Mouse (Mus musculus): ENCODE data around the gene Sh3bgrl3. TPM values are rescaled to one million over a fixed set of nuclear protein-coding genes. Genes with fewer than 3 reads are reported as not detected.
A peak's percentile ranks its signal among the peaks of the same experiment; 100 is the strongest.

Gene Sh3bgrl3
- polyA plus RNA-seq, 1 experiment from 2014 or later, result 397 TPM

DNA sequence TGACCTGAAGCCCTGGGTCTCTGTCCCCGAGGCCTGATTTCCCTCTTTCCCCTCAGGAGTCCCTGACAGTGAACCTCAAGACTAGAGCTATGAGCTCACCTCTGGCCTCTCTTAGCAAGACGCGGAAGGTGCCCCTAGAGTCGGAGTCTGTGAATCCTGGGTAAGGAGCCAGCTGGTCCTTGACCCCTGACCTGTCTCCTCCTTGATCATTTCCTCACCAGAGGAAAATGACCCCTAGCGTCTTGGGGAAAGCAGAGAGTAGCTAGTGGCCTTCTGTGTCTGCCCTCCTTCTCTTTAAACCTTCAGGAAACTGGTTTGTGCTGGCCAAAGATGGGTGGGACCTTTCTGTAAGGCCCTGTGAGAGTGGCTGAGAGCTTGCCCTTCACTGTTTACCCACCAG, 20.4 kb downstream of the Sh3bgrl3 start:
- Histone ChIP-seq H3K4me1 (ENCODE audit: control insufficient read depth, insufficient read depth, low read length) (peaks cover 1% of the 10 kb centered on the region), H3K27me3 (ENCODE audit: control insufficient read depth, insufficient read depth, low read length) (no peaks in the 10 kb centered on the region), H3K4me2 (ENCODE audit: low read depth, low read length) (no peak overlapping the region), H3K36me3 (ENCODE audit: control insufficient read depth, insufficient read depth, low read length) (no peaks in the 10 kb centered on the region), H3K4me3 (replicated peaks; ENCODE audit: low read length) (no peak overlapping the region), H3K9ac (ENCODE audit: low read length) (no peak overlapping the region), H3K9me3 (replicated peaks; ENCODE audit: control insufficient read depth, low read length) (no peaks in the 10 kb centered on the region), H3K27ac (ENCODE audit: low read length) (no peak overlapping the region)
- no peak for ATAC-seq (ENCODE audit: insufficient read depth, low FRiP score)
- WGBS, result 33% methylated on average over 5 of the region's 5 CpGs

DNA sequence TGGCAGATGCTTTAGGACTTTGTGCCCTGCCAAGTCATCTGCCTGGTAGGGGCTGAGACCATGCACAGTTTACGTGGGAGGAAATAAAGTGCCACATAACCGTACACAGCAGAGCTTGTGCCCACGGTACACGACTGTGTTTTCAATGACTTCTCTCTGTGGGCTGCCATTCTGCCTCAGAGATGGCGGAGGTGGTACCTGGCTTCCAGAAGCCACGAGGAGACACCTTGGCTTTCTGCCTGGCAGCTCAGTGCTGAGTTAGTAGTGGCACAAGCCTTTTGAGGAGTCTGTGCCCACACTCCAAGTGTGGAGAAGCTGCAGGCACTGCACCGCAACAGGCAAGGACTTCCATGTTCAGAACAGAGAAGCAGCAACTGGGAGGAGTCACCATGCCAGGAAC, 20.9 kb downstream of the Sh3bgrl3 start:
- Histone ChIP-seq H3K27me3 (ENCODE audit: control insufficient read depth, insufficient read depth, low read length) (no peaks in the 10 kb centered on the region), H3K36me3 (ENCODE audit: control insufficient read depth, insufficient read depth, low read length) (no peaks in the 10 kb centered on the region), H3K4me1 (ENCODE audit: control insufficient read depth, insufficient read depth, low read length) (peaks cover 4% of the 10 kb centered on the region; the same call in 1 of the 2 replicates), H3K9ac (ENCODE audit: low read length) (no peak overlapping the region; the same call in 1 of the 2 replicates), H3K27ac (ENCODE audit: low read length) (no peak overlapping the region), H3K4me2 (ENCODE audit: low read depth, low read length) (no peak overlapping the region), H3K4me3 (replicated peaks; ENCODE audit: low read length) (no peak overlapping the region), H3K9me3 (replicated peaks; ENCODE audit: control insufficient read depth, low read length) (no peaks in the 10 kb centered on the region)
- WGBS, result 85% methylated on average over 7 of the region's 7 CpGs
- ATAC-seq (ENCODE audit: insufficient read depth, low FRiP score), result no peak

DNA sequence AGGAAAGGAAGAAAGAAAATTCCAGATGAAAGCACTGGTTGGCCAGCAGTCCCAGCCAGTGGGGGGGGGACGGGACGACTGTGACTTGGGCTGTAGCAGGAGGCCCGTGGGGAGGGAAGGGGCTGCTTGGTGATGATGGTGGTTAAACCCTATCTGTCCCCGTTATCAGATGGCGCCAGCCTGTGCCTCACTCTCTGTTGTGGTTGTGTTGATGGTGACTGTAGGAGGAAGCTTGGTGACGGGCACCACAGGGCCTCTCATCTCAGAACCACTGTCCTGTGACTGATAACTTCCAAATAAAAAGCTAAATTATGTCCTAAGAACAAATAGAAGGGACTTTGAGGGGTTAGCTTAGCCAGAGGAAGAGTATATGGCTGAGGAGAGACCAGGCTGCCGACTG, 22.5 kb downstream of the Sh3bgrl3 start:
- 71% methylated on average over 7 of the region's 7 CpGs for WGBS
- Histone ChIP-seq H3K4me2 (ENCODE audit: low read depth, low read length) (no peak overlapping the region), H3K4me1 (ENCODE audit: control insufficient read depth, insufficient read depth, low read length) (peaks cover 4% of the 10 kb centered on the region; the same call in 1 of the 2 replicates), H3K9me3 (replicated peaks; ENCODE audit: control insufficient read depth, low read length) (no peaks in the 10 kb centered on the region), H3K36me3 (ENCODE audit: control insufficient read depth, insufficient read depth, low read length) (no peaks in the 10 kb centered on the region), H3K27ac (ENCODE audit: low read length) (no peak overlapping the region), H3K9ac (ENCODE audit: low read length) (no peak overlapping the region), H3K27me3 (ENCODE audit: control insufficient read depth, insufficient read depth, low read length) (no peaks in the 10 kb centered on the region), H3K4me3 (replicated peaks; ENCODE audit: low read length) (no peak overlapping the region)
- no peak for ATAC-seq (ENCODE audit: insufficient read depth, low FRiP score)

DNA sequence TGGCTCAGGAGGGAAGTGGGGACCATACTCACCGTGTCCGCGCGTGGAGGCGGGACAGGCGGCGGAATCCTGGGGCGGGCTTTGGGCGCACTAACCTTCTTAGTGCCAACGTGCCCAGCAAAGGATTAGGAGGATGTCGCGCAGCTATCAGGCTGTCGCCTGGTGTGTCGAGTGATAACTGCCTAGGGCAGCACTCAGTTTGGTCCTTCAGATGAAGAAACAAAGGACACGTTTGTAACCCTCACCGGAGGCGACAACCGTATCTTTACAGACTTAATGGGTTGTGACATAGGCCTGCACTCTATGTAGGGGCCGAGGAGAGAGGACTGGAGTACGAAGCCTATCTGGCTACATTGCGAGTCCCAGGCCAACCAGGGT, 25.9 kb downstream of the Sh3bgrl3 start:
- ATAC-seq (ENCODE audit: insufficient read depth, low FRiP score), result no peak; the same call in 1 of the 2 replicates

DNA sequence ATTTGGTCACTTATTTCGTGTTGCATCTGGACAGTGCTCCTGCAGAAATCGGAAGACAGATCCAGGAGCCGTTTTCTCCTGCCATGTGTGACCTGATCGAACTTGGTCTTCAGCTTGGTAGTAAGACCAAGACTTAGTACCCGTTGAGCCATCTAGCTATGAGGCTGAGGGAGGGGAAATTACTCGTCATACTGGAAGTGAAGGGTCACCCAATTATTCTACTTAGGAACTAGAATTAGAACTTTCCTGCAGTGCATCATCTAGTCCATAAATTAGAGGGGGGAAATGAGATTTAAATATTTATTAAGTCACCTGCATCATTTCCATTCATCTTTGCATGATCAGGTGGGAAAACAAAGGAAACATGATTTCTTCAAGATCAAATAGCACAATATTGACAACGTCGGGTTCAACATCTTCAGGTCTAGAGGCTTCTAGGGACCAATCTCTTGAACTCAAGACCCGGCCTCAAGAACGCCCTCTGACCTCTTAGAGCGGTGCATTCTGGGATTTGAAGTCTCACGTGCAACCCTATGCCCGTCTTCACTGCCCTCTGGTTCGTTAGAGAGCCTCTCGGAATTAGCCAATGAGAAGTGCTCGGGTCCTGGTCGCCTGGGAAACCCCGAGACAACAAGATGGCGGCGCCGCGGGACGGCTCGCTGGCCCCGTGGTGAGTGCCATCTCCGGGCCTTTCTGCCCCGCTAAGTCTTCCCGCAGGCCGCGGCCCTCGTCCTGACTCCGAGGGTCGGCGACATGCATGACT, 26.4 kb downstream of the Sh3bgrl3 start, which contains the start of gene Ubxn11:
Ubxn11 (plus strand) TSS at position 592 of the 763 bp plus-strand sequence.
- Histone ChIP-seq H3K4me3 (replicated peaks; ENCODE audit: low read length) (peak within 1 kb of the TSS; percentile 73), H3K27ac (ENCODE audit: low read length) (no peak within 1 kb of the TSS), H3K27me3 (ENCODE audit: control insufficient read depth, insufficient read depth, low read length) (no peaks in the 10 kb centered on the region), H3K36me3 (ENCODE audit: control insufficient read depth, insufficient read depth, low read length) (no peaks in the 10 kb centered on the region), H3K4me1 (ENCODE audit: control insufficient read depth, insufficient read depth, low read length) (peaks cover 4% of the 10 kb centered on the region; the same call in 1 of the 2 replicates), H3K9ac (ENCODE audit: low read length) (peak within 1 kb of the TSS; percentile 72), H3K4me2 (ENCODE audit: low read depth, low read length) (peak within 1 kb of the TSS; percentile 58), H3K9me3 (replicated peaks; ENCODE audit: control insufficient read depth, low read length) (no peaks in the 10 kb centered on the region)
- WGBS, result 17% methylated on average over 34 of the region's 34 CpGs
- ATAC-seq (ENCODE audit: insufficient read depth, low FRiP score), result peak; percentile 93

More for the DNA sequence above, 25.9 kb downstream of the Sh3bgrl3 start:
- H3K9ac ChIP-seq (ENCODE audit: low read length), result peak overlapping the region; percentile 72
- H3K9me3 ChIP-seq (replicated peaks; ENCODE audit: control insufficient read depth, low read length), result no peaks in the 10 kb centered on the region
- WGBS, result 5% methylated on average over 21 of the region's 21 CpGs
- H3K4me3 ChIP-seq (replicated peaks; ENCODE audit: low read length), result peak overlapping the region; percentile 73
- peak overlapping the region; percentile 58 for H3K4me2 ChIP-seq (ENCODE audit: low read depth, low read length)
- H3K27me3 ChIP-seq (ENCODE audit: control insufficient read depth, insufficient read depth, low read length), result no peaks in the 10 kb centered on the region
- peaks cover 4% of the 10 kb centered on the region; the same call in 1 of the 2 replicates for H3K4me1 ChIP-seq (ENCODE audit: control insufficient read depth, insufficient read depth, low read length)
- no peaks in the 10 kb centered on the region for H3K36me3 ChIP-seq (ENCODE audit: control insufficient read depth, insufficient read depth, low read length)
- H3K27ac ChIP-seq (ENCODE audit: low read length), result no peak overlapping the region

DNA sequence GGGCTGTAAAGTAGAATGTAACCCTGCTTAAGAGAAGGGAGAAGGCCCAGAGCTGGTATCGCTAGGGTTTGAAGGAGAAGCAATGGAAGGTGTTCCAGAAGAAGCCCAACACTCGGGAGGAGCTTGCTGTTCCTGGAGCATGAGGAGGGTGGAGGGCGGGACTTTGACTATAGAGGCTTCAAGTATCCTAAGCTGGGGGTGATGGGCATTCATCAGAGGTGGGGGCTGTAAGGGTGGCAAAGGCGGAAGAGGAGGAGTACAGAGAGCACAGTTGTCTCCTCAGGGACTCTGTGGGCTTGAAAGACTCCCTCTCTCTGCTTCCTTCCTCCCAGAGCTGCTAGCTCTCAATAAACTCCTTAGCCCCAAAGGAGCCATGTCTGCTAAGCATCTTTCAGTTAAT, 28.3 kb downstream of the Sh3bgrl3 start:
- Histone ChIP-seq H3K9me3 (replicated peaks; ENCODE audit: control insufficient read depth, low read length) (no peaks in the 10 kb centered on the region), H3K36me3 (ENCODE audit: control insufficient read depth, insufficient read depth, low read length) (no peaks in the 10 kb centered on the region), H3K4me3 (replicated peaks; ENCODE audit: low read length) (no peak overlapping the region), H3K27me3 (ENCODE audit: control insufficient read depth, insufficient read depth, low read length) (no peaks in the 10 kb centered on the region), H3K9ac (ENCODE audit: low read length) (no peak overlapping the region), H3K4me1 (ENCODE audit: control insufficient read depth, insufficient read depth, low read length) (peaks cover 4% of the 10 kb centered on the region; the same call in 1 of the 2 replicates), H3K27ac (ENCODE audit: low read length) (no peak overlapping the region), H3K4me2 (ENCODE audit: low read depth, low read length) (no peak overlapping the region)
- no peak for ATAC-seq (ENCODE audit: insufficient read depth, low FRiP score)
- 75% methylated on average over 4 of the region's 4 CpGs for WGBS

DNA sequence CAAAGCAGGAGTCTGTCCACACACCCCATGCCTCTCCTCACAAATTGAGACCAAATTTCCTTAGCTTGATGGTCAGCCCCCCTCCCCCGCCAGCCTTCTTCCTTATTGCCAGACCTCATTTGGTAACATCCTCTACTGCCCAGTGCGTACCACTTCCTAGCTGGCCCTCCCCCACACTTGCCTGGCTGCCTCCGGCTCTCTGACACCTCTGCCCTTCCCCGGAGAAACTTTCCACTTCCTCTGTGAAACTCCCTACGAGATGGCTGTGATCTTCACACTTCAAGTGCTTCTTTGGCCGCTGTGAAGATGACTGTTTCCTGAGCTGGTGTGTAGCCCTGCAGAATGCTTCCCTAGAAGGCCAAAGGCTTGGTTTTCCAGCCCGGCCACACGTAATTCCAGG, 30.0 kb downstream of the Sh3bgrl3 start:
- Histone ChIP-seq H3K27ac (ENCODE audit: low read length) (peak overlapping the region; percentile 42; the same call in 1 of the 2 replicates), H3K36me3 (ENCODE audit: control insufficient read depth, insufficient read depth, low read length) (no peaks in the 10 kb centered on the region), H3K27me3 (ENCODE audit: control insufficient read depth, insufficient read depth, low read length) (no peaks in the 10 kb centered on the region), H3K9ac (ENCODE audit: low read length) (no peak overlapping the region), H3K4me3 (replicated peaks; ENCODE audit: low read length) (no peak overlapping the region), H3K4me2 (ENCODE audit: low read depth, low read length) (no peak overlapping the region), H3K9me3 (replicated peaks; ENCODE audit: control insufficient read depth, low read length) (no peaks in the 10 kb centered on the region), H3K4me1 (ENCODE audit: control insufficient read depth, insufficient read depth, low read length) (peaks cover 4% of the 10 kb centered on the region; the same call in 1 of the 2 replicates)
- WGBS, result 44% methylated on average over 8 of the region's 8 CpGs
- no peak for ATAC-seq (ENCODE audit: insufficient read depth, low FRiP score)

DNA sequence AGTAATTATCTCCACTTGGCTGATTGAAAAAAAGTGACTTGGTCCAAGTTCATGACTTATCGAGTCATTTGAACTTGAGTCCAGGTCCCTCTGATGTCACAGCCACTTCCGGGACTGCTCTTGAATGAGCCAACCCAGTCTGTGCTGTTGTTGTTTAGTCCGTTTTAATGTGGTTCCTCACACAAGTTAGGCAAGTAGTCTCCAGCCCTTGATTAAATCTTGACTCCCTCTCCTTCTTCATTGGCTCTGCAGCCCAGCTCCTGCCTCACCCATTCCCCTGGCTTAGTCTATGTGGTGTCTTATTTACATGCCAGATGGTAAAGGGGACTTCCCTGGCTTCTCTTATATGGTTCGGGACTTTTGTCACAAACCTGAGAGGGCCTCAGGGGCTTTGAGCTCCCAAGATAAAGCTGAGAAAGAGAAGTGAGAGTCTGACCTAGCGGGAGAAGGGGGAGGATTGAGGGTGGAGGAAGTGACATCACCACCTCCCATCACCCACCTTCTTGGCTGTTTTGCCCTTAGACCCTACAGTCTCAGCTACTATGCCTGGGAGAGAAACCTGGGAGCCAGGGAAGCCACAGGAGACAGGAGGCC, 31.5 kb downstream of the Sh3bgrl3 start:
- Histone ChIP-seq H3K36me3 (ENCODE audit: control insufficient read depth, insufficient read depth, low read length) (no peaks in the 10 kb centered on the region), H3K27me3 (ENCODE audit: control insufficient read depth, insufficient read depth, low read length) (no peaks in the 10 kb centered on the region), H3K4me1 (ENCODE audit: control insufficient read depth, insufficient read depth, low read length) (no peaks in the 10 kb centered on the region), H3K27ac (ENCODE audit: low read length) (no peak overlapping the region), H3K4me3 (replicated peaks; ENCODE audit: low read length) (no peak overlapping the region), H3K4me2 (ENCODE audit: low read depth, low read length) (no peak overlapping the region), H3K9ac (ENCODE audit: low read length) (no peak overlapping the region), H3K9me3 (replicated peaks; ENCODE audit: control insufficient read depth, low read length) (no peaks in the 10 kb centered on the region)
- 68% methylated on average over 5 of the region's 5 CpGs for WGBS
- no peak for ATAC-seq (ENCODE audit: insufficient read depth, low FRiP score)

DNA sequence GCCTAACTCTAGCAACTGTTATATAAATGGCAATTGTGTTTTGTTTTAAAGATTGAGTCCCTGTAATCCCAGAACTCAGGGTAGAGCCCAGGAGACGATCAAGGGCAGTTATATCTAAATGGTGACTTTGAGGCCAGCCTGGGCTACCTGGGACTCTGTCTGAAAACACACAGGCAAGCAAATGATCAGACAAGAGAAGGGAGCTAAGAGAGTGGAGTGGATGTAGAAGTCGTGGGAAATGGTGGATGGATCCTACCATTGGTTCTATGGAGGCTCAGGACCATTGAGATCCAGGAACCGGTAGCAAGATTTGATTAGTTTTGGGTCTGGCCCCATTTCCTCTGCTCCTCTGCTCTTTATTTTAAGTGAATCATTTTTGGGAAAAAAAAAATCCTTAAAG, 32.5 kb downstream of the Sh3bgrl3 start:
- no peak for ATAC-seq (ENCODE audit: insufficient read depth, low FRiP score)
- H3K4me1 ChIP-seq (ENCODE audit: control insufficient read depth, insufficient read depth, low read length), result no peaks in the 10 kb centered on the region
- WGBS, result 84% methylated on average over 3 of the region's 3 CpGs
- no peak overlapping the region for H3K4me2 ChIP-seq (ENCODE audit: low read depth, low read length)
- H3K9me3 ChIP-seq (replicated peaks; ENCODE audit: control insufficient read depth, low read length), result no peaks in the 10 kb centered on the region
- H3K4me3 ChIP-seq (replicated peaks; ENCODE audit: low read length), result no peak overlapping the region
- H3K27me3 ChIP-seq (ENCODE audit: control insufficient read depth, insufficient read depth, low read length), result no peaks in the 10 kb centered on the region
- H3K9ac ChIP-seq (ENCODE audit: low read length), result no peak overlapping the region
- no peak overlapping the region for H3K27ac ChIP-seq (ENCODE audit: low read length)
- no peaks in the 10 kb centered on the region for H3K36me3 ChIP-seq (ENCODE audit: control insufficient read depth, insufficient read depth, low read length)
